Mouse (Mus musculus) adrenal gland, adult (tissue): ENCODE data around the gene Herc3.
"Not testable (repeated sequence)": the region's sequence is repeated elsewhere in the genome, so short reads cannot be mapped to it uniquely, and the experiment has no call there.

Experiments used
- DNase-seq, 2 experiments: peaks; one replicate each; pipeline ENCODE4 v3.0.0; 2022 to 2023; ENCODE audit warnings: low spot score in 1 of 2; ENCODE audit not compliant: inconsistent age in 2 of 2

The Herc3 gene

DNA sequence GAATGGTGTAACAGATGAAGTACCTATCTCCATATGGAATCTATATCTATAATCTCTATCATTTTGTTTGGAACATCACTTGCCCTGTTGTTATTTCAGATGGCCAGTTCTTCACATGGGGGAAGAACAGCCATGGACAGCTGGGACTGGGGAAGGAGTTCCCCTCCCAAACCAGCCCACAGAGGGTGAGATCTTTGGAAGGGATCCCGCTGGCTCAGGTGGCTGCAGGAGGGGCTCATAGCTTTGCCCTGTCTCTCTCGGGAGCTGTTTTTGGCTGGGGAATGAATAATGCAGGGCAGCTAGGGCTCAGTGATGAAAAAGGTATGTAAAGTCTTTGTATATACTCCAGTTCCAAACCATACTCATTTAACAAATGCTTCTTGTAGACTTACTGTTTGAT is 25.2 kb downstream of the Herc3 start:
- DNase-seq, result no peak

GRCm38 (mm10) chr6:58859517-58859916 is 28.3 kb downstream of the Herc3 start:
- no peak for DNase-seq

DNA sequence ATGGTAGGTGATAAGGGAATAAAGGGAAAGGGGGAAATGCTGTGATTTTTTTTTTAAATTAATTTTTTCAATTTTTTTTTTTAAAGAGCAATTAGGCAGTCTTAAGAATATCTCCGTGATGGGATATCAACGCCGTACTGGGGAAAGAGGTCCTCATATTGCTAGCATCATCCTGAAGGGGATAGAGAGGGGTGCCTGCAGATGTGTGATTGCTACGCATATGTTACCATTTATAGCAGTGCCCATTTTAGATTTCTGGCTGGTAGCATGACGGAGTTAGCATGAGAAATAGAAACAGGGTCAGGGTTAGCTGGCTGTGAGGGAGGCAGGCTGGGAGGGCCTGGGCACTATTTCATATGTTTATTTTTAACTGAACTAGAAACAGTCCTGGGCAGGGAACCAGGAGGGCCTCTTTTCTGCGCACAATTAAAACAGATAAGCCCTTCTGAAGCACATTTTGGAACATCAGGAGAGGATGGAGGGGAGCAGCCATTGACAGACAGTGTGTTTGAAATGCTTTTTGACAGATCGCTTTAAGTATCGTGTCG is 31.3 kb downstream of the Herc3 start:
- DNase-seq, result no peak

GRCm38 (mm10) chr6:58863631-58864235 is 32.5 kb downstream of the Herc3 start:
- DNase-seq, result no peak

DNA sequence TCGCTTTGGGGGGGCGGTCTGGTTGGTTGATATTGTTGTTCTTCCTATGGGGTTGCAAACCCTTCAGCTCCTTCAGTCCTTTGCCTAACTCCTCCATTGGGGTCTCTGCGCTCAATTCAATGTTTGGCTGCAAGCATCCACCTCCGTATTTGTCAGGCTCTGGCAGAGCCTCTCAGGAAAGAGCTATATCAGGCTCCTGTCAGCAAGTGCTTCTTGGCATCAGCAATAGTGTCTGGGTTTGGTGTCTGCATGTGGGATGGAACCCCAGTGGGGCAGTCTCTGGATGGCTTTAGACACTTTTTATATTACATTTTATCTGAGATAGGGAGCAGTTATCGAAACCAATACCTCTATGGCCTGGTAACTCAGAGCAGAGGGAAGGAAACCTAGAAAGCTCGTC is 36.6 kb downstream of the Herc3 start:
- DNase-seq, result not testable (repeated sequence)

GRCm38 (mm10) chr6:58879572-58879971 is 48.3 kb downstream of the Herc3 start:
- DNase-seq, result peak; percentile 56 to 72

- DNase-seq, result no peak
Observed at GRCm38 (mm10) chr6:58879987-58880386, 48.7 kb downstream of the Herc3 start.

DNA sequence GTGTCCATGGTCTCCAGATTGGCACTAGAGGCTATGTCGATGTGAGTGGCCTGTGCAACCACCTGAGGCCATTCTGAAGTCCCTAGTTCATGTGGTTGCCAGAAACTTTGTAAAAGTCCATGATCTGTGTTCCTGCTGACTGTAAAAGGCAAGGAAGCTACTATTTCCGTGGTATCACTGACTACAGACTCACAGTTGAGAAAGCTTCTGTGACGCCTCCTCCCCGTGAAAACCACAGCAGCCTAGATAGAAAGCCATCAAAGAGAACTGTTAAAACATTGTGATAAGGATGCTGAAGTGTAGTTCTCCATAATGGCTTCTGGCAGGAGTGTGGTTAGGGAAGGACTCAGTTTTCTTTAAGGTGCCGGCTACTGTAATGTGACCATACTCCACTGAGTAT is 49.6 kb downstream of the Herc3 start:
- DNase-seq, result no peak

- DNase-seq, result no peak
Observed at GRCm38 (mm10) chr6:58881363-58881762, 50.1 kb downstream of the Herc3 start.

DNA sequence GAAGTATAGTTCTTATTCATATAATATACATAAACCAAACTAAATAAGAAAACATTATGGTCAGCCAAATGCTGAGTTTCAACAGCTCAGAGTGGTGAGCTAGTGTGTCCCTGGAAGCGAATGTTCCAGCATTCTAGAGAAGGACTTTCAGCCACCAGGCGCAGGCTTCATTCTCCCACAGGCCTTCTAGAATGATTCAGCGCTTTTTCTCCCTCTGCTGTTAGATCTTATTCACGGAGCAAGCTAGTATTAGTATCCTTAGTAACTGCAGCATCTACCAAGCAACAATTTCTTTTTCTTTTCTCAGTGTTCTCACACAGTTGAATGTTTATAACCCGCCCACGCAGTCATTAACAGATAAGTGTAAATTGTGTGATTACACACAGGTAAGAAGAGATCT is 51.0 kb downstream of the Herc3 start:
- DNase-seq, result no peak

GRCm38 (mm10) chr6:58889917-58890316 is 58.7 kb downstream of the Herc3 start:
- DNase-seq, result no peak

DNA sequence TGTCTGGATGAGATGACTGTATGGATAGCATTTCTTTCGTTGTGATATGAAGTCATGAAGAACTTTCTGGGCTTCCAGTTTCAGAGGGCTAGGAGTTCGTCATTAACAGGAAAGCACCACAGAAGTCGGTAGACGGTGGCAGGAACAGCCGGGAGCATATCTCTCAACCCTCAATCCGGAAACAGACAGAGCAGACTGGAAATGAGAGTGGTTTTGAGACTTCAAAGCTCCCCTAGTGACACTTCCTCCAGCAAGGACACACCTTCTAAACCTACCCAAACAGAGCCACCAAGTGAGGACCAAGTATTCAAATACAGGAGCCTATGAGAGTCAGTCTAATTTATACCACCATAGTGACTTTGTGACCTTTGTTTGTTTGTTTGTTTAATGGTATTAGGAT is 62.0 kb downstream of the Herc3 start:
- no peak for DNase-seq

DNA sequence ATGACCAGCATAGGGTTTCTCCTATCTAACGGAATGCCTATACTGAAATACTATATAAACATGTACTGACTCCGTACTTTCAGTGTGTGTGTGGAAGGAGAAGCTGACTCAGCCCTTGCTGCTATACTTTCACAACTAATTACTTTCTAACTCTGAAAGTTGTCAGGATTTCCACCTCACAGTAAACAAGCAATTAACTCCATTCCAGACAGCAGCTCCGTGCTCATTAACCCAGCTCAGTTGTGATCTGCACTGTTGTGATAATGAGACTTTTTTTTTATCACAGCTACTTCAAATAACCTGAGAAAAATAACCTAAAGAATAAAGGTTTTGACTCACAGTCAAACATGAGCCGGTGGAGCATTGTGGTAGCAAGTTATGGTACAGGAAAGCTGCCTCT is 63.7 kb downstream of the Herc3 start:
- no peak for DNase-seq

DNA sequence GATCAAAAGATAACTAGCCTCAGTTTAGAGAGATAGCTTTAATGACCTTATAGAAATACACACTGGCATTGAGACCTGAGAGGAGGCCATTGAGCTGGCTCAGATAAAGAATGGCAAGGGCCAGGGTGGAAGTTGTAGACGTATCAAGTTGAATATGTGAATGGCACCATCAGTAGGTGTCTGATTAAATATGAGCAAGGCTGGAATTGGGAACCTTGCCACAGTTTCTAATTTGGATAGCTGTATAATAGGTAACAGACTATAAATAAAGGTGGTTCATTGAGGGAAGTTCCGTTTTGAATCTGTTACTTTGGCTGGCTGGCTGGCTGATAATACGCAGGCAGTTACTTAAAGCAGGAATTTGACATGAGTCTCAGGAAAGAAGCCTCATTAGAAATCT is 65.4 kb downstream of the Herc3 start:
- DNase-seq, result no peak

DNA sequence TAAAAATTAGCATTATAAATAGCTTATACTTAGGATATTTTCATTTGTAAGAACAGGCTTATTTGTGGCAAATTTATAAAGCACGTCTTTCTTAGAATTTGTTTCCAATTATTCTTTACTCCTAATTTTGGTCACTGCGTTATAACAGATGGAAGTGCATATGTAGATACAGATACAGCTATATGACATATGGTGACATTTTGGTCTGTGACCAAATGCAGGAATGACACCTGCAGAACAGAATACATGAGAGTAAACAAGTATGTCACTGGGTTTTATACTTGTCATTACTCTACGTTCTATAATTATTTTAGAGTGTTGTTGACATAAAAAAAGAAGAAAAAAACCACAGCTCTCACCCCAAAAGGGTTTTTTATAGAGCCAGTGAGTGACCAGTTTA is 67.8 kb downstream of the Herc3 start:
- DNase-seq, result no peak

DNA sequence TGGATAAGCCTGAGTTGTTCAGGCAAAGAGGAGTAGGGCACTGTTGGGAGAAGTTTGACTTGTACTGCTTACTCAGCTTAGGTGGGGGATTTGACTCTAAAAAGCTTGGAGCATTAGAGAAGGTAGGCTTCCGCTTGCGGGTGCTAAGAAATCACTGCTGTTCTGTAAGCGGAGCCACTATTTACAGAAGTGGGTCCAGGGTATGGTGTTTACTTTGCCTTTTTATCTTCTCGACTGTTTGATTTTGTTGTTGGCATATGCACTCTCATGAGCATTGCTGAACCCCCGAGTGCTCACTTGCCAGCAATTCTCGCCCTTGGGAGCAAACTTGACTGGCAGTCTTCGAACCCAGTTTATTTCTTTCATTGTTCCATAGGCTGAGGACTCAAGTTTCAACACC is 69.3 kb downstream of the Herc3 start:
- no peak for DNase-seq

DNA sequence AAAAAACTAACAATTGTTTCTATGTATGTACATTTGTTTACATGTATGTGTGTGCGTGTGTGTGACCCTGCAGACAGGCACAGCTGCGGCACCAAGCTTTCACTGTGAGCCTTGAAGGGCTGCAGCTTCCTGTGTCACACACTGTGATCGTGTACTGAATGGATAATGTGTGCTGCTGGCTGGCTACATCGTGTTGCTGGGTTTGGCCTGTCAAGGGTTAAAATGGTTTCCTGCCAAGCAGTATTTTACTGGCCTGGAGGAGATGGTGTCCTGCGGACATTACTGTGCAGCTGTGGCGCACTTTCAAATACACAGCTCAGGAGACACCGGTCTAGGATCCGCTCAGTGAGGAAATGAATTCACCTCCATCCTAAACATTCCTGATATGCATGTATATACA is 71.9 kb downstream of the Herc3 start:
- DNase-seq, result peak in 1 of 2 experiments; percentile 40

GRCm38 (mm10) chr6:58904551-58904950 is 73.3 kb downstream of the Herc3 start:
- no peak for DNase-seq

GRCm38 (mm10) chr6:58906852-58907261 is 75.6 kb downstream of the Herc3 start, which contains the start of gene Nap1l5:
TSS of gene Nap1l5 (minus strand) at chr6:58907076.
- DNase-seq, result peak; percentile 59 to 65

- no peak for DNase-seq
Observed at GRCm38 (mm10) chr6:58907336-58907735, 76.1 kb downstream of the Herc3 start.

DNA sequence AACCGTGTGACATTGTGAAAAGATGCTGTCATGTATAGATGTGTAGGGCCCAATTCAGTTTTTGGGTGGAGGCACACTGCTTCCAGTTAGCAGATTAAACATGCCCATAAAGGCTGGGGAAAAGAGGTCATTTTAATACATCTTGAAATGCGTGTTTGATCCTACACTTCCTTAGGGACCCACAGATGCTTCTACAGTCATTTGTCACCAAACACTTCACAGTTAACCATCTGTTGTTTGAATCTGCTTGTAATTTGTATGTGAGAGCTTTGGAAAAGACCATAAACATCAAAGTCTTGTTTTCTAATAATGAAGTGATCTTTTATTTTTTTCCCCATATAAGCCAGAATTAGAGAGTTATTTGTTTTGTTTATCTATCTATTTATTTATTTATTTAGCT is 76.5 kb downstream of the Herc3 start:
- no peak for DNase-seq

DNA sequence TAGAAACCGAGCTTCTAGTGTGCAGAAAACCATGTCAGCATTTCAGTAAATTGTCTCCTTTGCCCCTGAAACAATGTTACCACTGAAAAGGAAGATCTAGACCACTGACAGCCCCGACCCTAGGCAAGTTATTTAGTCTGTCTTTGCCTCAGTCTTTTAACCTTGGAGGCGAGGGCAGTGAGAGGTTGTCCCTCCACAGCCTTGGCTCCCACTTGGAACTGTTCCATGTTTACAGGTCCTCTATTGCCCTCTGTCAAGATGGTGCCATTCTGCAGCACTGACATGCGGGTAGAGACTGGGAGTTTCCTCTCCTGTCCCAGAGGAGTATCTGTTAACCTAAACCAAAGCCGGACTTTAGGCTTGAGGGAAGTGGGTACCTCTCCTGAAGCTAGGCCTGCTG is 81.6 kb downstream of the Herc3 start:
- DNase-seq, result no peak

DNA sequence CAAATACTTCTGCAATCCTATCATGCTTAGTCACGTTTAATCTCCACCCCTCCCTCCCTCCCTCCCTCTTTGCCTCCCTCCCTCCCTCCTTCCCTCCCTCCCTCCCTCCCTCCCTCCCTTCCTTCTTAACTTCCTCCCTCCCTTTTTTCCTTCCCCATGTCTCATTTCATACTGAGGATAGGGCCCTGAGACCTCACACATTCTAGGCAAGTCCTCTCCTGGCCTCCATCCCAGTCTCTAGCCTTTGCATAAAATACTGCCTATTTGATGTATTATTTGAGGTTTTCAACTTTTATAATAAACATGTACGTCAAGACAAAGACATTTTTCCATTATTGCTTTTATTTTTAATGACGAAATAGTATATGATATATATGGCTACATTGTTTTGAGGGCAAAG is 82.3 kb downstream of the Herc3 start:
- no peak for DNase-seq
